Mouse (Mus musculus) neutrophil, adult 83 days (primary cell): Measurements from ENCODE around the gene Dleu7. TPM values are rescaled to one million over a fixed set of nuclear protein-coding genes. Genes with fewer than 3 reads are reported as not detected.

ENCODE experiments used
- total RNA-seq, 2 experiments: library from RNA; stranded (reverse); gene quantifications; one replicate each; pipeline ENCODE4 v1.2.4; 2023

Gene Dleu7
- not detected for total RNA-seq

DNA sequence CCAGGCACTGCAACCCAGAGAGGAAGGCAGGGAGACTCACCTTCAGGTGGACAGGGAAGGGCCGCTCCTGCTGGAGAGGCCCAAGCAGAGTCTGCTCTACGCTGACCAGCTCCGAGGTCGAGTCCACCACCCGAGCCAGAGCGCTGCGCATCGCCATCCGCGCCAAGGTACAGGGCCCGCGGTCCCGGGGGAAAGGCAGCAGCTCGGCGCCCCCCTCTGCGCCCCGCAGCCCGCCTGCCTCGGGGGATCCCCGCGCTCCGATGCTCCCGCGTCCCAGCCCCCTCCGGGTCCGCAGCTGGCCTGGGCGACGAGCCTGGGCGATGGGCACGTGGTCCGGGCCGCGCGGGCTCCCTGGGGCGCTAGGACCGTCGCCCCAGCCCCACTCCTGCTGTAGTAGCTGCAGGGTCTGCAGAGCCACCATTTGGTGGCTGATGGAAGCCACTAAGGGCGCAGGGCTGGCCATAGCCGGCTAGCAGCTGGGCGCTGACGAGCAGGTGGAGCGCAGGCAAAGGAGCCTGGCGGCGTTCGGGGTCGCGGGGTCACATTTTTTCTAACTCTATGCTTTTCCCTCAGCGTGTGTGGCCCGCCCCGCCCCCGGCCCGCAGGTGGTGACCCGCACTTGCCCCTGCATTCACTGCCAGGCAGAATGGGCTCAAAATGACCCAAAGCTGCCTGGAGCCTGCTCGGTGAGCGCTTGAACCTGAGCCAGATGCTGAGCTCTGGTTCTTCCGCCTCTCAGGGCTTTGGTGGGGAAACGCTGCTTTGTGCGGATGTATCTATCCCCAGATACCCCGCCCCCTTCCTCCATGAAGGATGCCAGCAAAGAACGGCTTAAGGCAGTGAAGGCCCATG, at the start of gene Dleu7, which contains the start of gene Rnaseh2b:
TSS of gene Dleu7 (minus strand) at position 560 of the 852 bp plus-strand sequence.
TSS of gene Rnaseh2b (plus strand) at position 102 of the 852 bp plus-strand sequence.

Other genes with a start within 250 kb of the Dleu7 start
- gene Rnaseh2b, start 458 bp downstream of the Dleu7 start, total RNA-seq, result 10 to 100 TPM; 31.7 to 37.9 TPM
- gene Gucy1b2, start 163.2 kb upstream of the Dleu7 start, total RNA-seq, result not detected